Mouse (Mus musculus): Measurements from ENCODE around the gene Gm11549. TPM values are rescaled to one million over a fixed set of nuclear protein-coding genes. Genes with fewer than 3 reads are reported as not detected.

Gm11549 gene
- not detected in 2 replicates for total RNA-seq (2012; rRNA removed)

GRCm38 (mm10) chr3:36521073-36522060 lies at the start of gene Gm11549:
TSS of gene Gm11549 (minus strand) at chr3:36521813.
- Histone ChIP-seq H3K9me3 (ENCODE audit: control insufficient read depth, insufficient read depth, low read depth, low read length) (no peaks in the 10 kb centered on the region), H3K9ac (ENCODE audit: insufficient read depth, low read depth, low read length, poor library complexity, severe bottlenecking) (peak within 1 kb of the TSS; percentile 59), H3K4me3 (ENCODE audit: insufficient read depth in 1 of 2, low read depth in 1 of 2, low read length in 2 of 2, poor library complexity in 1 of 2, severe bottlenecking in 1 of 2) (peak within 1 kb of the TSS; percentile 59 to 62), H3K4me1 (ENCODE audit: control insufficient read depth in 2 of 2, insufficient read depth in 2 of 2, low read length in 2 of 2, poor library complexity in 1 of 2) (peaks cover 3 to 10% of the 10 kb centered on the region in 2 experiments), H3K27ac (ENCODE audit: insufficient read depth, low read depth, low read length, poor library complexity, severe bottlenecking) (no peak within 1 kb of the TSS), H3K36me3 (ENCODE audit: control insufficient read depth, insufficient read depth, low read length, poor library complexity, severe bottlenecking) (no peaks in the 10 kb centered on the region)
- DNase-seq (ENCODE audit: low read depth, low spot score): no peak
- in situ Hi-C loops (cut with MboI; ENCODE audit: low sequenced_read_pairs in 2 of 2, unreplicated experiment in 2 of 2): no loop called here
- TF ChIP-seq CHD2 (IDR thresholded peaks at IDR 0.05; ENCODE audit: low read depth, low read length) (no peak), ZNF384 (IDR thresholded peaks at IDR 0.05; ENCODE audit: low read depth, low read length) (no peak), HCFC1 (IDR thresholded peaks at IDR 0.05; ENCODE audit: borderline replicate concordance, insufficient read depth, low read length) (no peak), ZC3H11A (IDR thresholded peaks at IDR 0.05; ENCODE audit: borderline replicate concordance, low read depth, low read length) (no peak), MAFK (IDR thresholded peaks at IDR 0.05; ENCODE audit: insufficient read depth, low read depth, low read length) (no peak)

GRCm38 (mm10) chr3:36569836-36570235 lies 48.2 kb upstream of the Gm11549 start:
- TF ChIP-seq HCFC1 (IDR thresholded peaks at IDR 0.05; ENCODE audit: borderline replicate concordance, insufficient read depth, low read length) (no peak), ZNF384 (IDR thresholded peaks at IDR 0.05; ENCODE audit: low read depth, low read length) (no peak), ZC3H11A (IDR thresholded peaks at IDR 0.05; ENCODE audit: borderline replicate concordance, low read depth, low read length) (no peak), MAFK (IDR thresholded peaks at IDR 0.05; ENCODE audit: insufficient read depth, low read depth, low read length) (no peak), CHD2 (IDR thresholded peaks at IDR 0.05; ENCODE audit: low read depth, low read length) (no peak)
- Histone ChIP-seq H3K4me1 (ENCODE audit: control insufficient read depth in 2 of 2, insufficient read depth in 2 of 2, low read length in 2 of 2, poor library complexity in 1 of 2) (no peaks in the 10 kb centered on the region), H3K4me3 (ENCODE audit: insufficient read depth in 1 of 2, low read depth in 1 of 2, low read length in 2 of 2, poor library complexity in 1 of 2, severe bottlenecking in 1 of 2) (peak overlapping the region; percentile 1 to 91; a peak in 1 of 4 replicates), H3K27ac (ENCODE audit: insufficient read depth, low read depth, low read length, poor library complexity, severe bottlenecking) (no peak overlapping the region), H3K9me3 (ENCODE audit: control insufficient read depth, insufficient read depth, low read depth, low read length) (no peaks in the 10 kb centered on the region), H3K36me3 (ENCODE audit: control insufficient read depth, insufficient read depth, low read length, poor library complexity, severe bottlenecking) (peaks cover 20% of the 10 kb centered on the region), H3K9ac (ENCODE audit: insufficient read depth, low read depth, low read length, poor library complexity, severe bottlenecking) (no peak overlapping the region)
- in situ Hi-C loops (cut with MboI; ENCODE audit: low sequenced_read_pairs in 2 of 2, unreplicated experiment in 2 of 2): no loop called here
- no peak for DNase-seq (ENCODE audit: low read depth, low spot score)

GRCm38 (mm10) chr3:36563666-36564065 lies 42.1 kb upstream of the Gm11549 start:
- Histone ChIP-seq H3K36me3 (ENCODE audit: control insufficient read depth, insufficient read depth, low read length, poor library complexity, severe bottlenecking) (peaks cover 25% of the 10 kb centered on the region), H3K9ac (ENCODE audit: insufficient read depth, low read depth, low read length, poor library complexity, severe bottlenecking) (no peak overlapping the region), H3K4me3 (ENCODE audit: insufficient read depth in 1 of 2, low read depth in 1 of 2, low read length in 2 of 2, poor library complexity in 1 of 2, severe bottlenecking in 1 of 2) (no peak overlapping the region), H3K27ac (ENCODE audit: insufficient read depth, low read depth, low read length, poor library complexity, severe bottlenecking) (no peak overlapping the region), H3K4me1 (ENCODE audit: control insufficient read depth in 2 of 2, insufficient read depth in 2 of 2, low read length in 2 of 2, poor library complexity in 1 of 2) (no peaks in the 10 kb centered on the region), H3K9me3 (ENCODE audit: control insufficient read depth, insufficient read depth, low read depth, low read length) (no peaks in the 10 kb centered on the region)
- TF ChIP-seq CHD2 (IDR thresholded peaks at IDR 0.05; ENCODE audit: low read depth, low read length) (no peak), ZNF384 (IDR thresholded peaks at IDR 0.05; ENCODE audit: low read depth, low read length) (no peak), HCFC1 (IDR thresholded peaks at IDR 0.05; ENCODE audit: borderline replicate concordance, insufficient read depth, low read length) (no peak), ZC3H11A (IDR thresholded peaks at IDR 0.05; ENCODE audit: borderline replicate concordance, low read depth, low read length) (no peak), MAFK (IDR thresholded peaks at IDR 0.05; ENCODE audit: insufficient read depth, low read depth, low read length) (no peak)
- no peak for DNase-seq (ENCODE audit: low read depth, low spot score)
- in situ Hi-C loops (cut with MboI; ENCODE audit: low sequenced_read_pairs in 2 of 2, unreplicated experiment in 2 of 2): no loop called here

GRCm38 (mm10) chr3:36559606-36560005 lies 38.0 kb upstream of the Gm11549 start:
- in situ Hi-C loops (cut with MboI; ENCODE audit: low sequenced_read_pairs in 2 of 2, unreplicated experiment in 2 of 2): no loop called here
- no peak for DNase-seq (ENCODE audit: low read depth, low spot score)
- no peaks in the 10 kb centered on the region for H3K4me1 ChIP-seq (ENCODE audit: control insufficient read depth in 2 of 2, insufficient read depth in 2 of 2, low read length in 2 of 2, poor library complexity in 1 of 2)
- peaks cover 22% of the 10 kb centered on the region for H3K36me3 ChIP-seq (ENCODE audit: control insufficient read depth, insufficient read depth, low read length, poor library complexity, severe bottlenecking)
- no peak overlapping the region for H3K9ac ChIP-seq (ENCODE audit: insufficient read depth, low read depth, low read length, poor library complexity, severe bottlenecking)
- TF ChIP-seq HCFC1 (IDR thresholded peaks at IDR 0.05; ENCODE audit: borderline replicate concordance, insufficient read depth, low read length) (no peak), MAFK (IDR thresholded peaks at IDR 0.05; ENCODE audit: insufficient read depth, low read depth, low read length) (no peak), CHD2 (IDR thresholded peaks at IDR 0.05; ENCODE audit: low read depth, low read length) (no peak), ZNF384 (IDR thresholded peaks at IDR 0.05; ENCODE audit: low read depth, low read length) (no peak), ZC3H11A (IDR thresholded peaks at IDR 0.05; ENCODE audit: borderline replicate concordance, low read depth, low read length) (no peak)
- no peak overlapping the region for H3K4me3 ChIP-seq (ENCODE audit: insufficient read depth in 1 of 2, low read depth in 1 of 2, low read length in 2 of 2, poor library complexity in 1 of 2, severe bottlenecking in 1 of 2)
- no peaks in the 10 kb centered on the region for H3K9me3 ChIP-seq (ENCODE audit: control insufficient read depth, insufficient read depth, low read depth, low read length)
- no peak overlapping the region for H3K27ac ChIP-seq (ENCODE audit: insufficient read depth, low read depth, low read length, poor library complexity, severe bottlenecking)
